Mouse (Mus musculus) limb, embryonic 15.5 days (tissue): Measurements from ENCODE around the gene Gm21789. TPM values are rescaled to one million over a fixed set of nuclear protein-coding genes. Genes with fewer than 3 reads are reported as not detected.
"Not testable (repeated sequence)": the region's sequence is repeated elsewhere in the genome, so short reads cannot be mapped to it uniquely, and the experiment has no call there.

Source experiments
- ATAC-seq: fragments of 200-750 bp; cut with Nextera tagmentation; 2 replicates; pipeline ENCODE4 v1.8.0; 2017; ENCODE audit warnings: low read depth, moderate TSS enrichment; ENCODE audit not compliant: insufficient number of reproducible peaks, low FRiP score, low TSS enrichment
- H3K27ac ChIP-seq: fragments of 300-500 bp; sonication (generic); 2 replicates; pipeline ENCODE4 v1.5.1; 2015; ENCODE audit warnings: moderate library complexity, mild to moderate bottlenecking, inconsistent platforms
- H3K27me3 ChIP-seq: fragments of 300-500 bp; sonication (generic); 2 replicates; pipeline ENCODE4 v1.6.1; 2015; ENCODE audit warnings: inconsistent platforms
- H3K36me3 ChIP-seq: fragments of 300-500 bp; sonication (generic); 2 replicates; pipeline ENCODE4 v1.6.1; 2015; ENCODE audit warnings: inconsistent platforms
- H3K4me1 ChIP-seq: fragments of 300-500 bp; sonication (generic); 2 replicates; pipeline ENCODE4 v1.6.1; 2015; ENCODE audit warnings: inconsistent platforms
- H3K4me2 ChIP-seq: fragments of 300-500 bp; sonication (generic); 2 replicates; pipeline ENCODE4 v1.6.1; 2015; ENCODE audit warnings: mild to moderate bottlenecking, inconsistent platforms
- H3K4me3 ChIP-seq: fragments of 300-500 bp; sonication (generic); 2 replicates; pipeline ENCODE4 v1.5.1; 2015; ENCODE audit warnings: mild to moderate bottlenecking, inconsistent platforms
- H3K9ac ChIP-seq: fragments of 300-500 bp; sonication (generic); 2 replicates; pipeline ENCODE4 v1.6.1; 2015; ENCODE audit warnings: inconsistent platforms
- H3K9me3 ChIP-seq: fragments of 300-500 bp; sonication (generic); 2 replicates; pipeline ENCODE4 v1.6.1; 2016; ENCODE audit warnings: inconsistent platforms
- WGBS: fragments of 180-500 bp; shearing (Covaris S2); methylation state at CpG from one replicate; pipeline ENCODE4 v1.1.7; 2015; 5-methylcytosine and 5-hydroxymethylcytosine counted together
- polyA plus RNA-seq: library from polyadenylated mRNA; unstranded; fragments of >200 nt; fragmentation: Nextera tagmentation; extraction: Ambion mirVana; gene quantifications from 2 replicates; pipeline ENCODE4 v1.2.1, GENCODE M21; 2015

Gene Gm21789
- not detected in 2 replicates for polyA plus RNA-seq

- not testable (repeated sequence) for ATAC-seq, H3K4me2 ChIP-seq, H3K4me1 ChIP-seq, H3K27me3 ChIP-seq, H3K9me3 ChIP-seq, H3K9ac ChIP-seq, H3K4me3 ChIP-seq, H3K27ac ChIP-seq, H3K36me3 ChIP-seq
- no CpG with 5 or more reads among the region's 1 CpGs for WGBS
Observed at GRCm38 (mm10) chrX:32941468-32941867, at the start of gene Gm21789. Gene Gm21789, plus strand, starts transcription at chrX:32941768.

- H3K4me2 ChIP-seq, H3K4me3 ChIP-seq, H3K27ac ChIP-seq, H3K27me3 ChIP-seq, H3K36me3 ChIP-seq, ATAC-seq, H3K9ac ChIP-seq, H3K9me3 ChIP-seq, H3K4me1 ChIP-seq: not testable (repeated sequence)
- whole genome bisulfite sequencing, result no CpG with 5 or more reads among the region's 4 CpGs
Observed at GRCm38 (mm10) chrX:32894325-32894724, 47.2 kb upstream of the Gm21789 start, which contains the start of gene Btbd35f30. Gene Btbd35f30, plus strand, starts transcription at chrX:32894625.

GRCm38 (mm10) chrX:32973597-32973996 is 32.0 kb downstream of the Gm21789 start, which contains the start of gene Btbd35f5:
Gene Btbd35f5, plus strand, starts transcription at chrX:32973897.
- not testable (repeated sequence) for H3K36me3 ChIP-seq, H3K4me3 ChIP-seq, H3K4me2 ChIP-seq, H3K27ac ChIP-seq, H3K9me3 ChIP-seq, ATAC-seq, H3K4me1 ChIP-seq, H3K9ac ChIP-seq, H3K27me3 ChIP-seq
- WGBS, result no CpG with 5 or more reads among the region's 3 CpGs

Other genes starting within 250 kb of the Gm21789 start
- not detected in 2 replicates for gene Btbd35f21, start 215.7 kb upstream of the Gm21789 start, polyA plus RNA-seq
- gene Btbd35f30, start 47.1 kb upstream of the Gm21789 start, polyA plus RNA-seq, result not detected in 2 replicates
- not detected in 2 replicates for gene Btbd35f5, start 32.1 kb downstream of the Gm21789 start, polyA plus RNA-seq